Mouse (Mus musculus) cerebellum, postnatal 25 days (tissue): ENCODE data around the gene Wrap53.
A peak's percentile ranks its signal among the peaks of the same experiment; 100 is the strongest.
"Not testable (repeated sequence)": the region's sequence is repeated elsewhere in the genome, so short reads cannot be mapped to it uniquely, and the experiment has no call there.

Experiments
- DNase-seq, 2 experiments: peaks; one replicate each; pipeline ENCODE4 v3.0.0; 2021; ENCODE audit warnings: mixed read lengths in 2 of 2

Gene Wrap53

GRCm38 (mm10) chr11:69580091-69580514 lies at the start of gene Wrap53, which contains the start of gene Trp53:
Wrap53 (minus strand) TSS chr11:69580255.
Trp53 (plus strand) TSS chr11:69580359.
- peak; percentile 86 to 90 for DNase-seq

DNA sequence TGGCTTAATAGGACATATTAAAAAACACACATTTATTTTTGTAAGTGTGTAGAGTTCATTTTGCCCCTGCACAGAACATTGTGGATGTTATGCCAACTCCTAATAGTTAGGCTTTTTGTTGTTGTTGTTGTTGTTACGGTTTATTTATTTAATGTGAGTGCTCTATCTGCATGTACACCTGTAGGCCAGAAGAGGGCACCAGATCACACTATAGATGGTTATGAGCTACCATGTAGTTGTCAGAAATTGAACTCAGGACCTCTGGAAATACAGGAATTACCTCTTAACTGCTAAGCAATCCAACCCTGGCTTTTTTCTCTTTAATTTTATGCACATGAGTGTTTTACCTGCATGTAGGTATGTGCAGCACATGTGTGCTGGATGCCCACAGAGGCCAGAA lies 49.7 kb upstream of the Wrap53 start:
- DNase-seq: no peak

DNA sequence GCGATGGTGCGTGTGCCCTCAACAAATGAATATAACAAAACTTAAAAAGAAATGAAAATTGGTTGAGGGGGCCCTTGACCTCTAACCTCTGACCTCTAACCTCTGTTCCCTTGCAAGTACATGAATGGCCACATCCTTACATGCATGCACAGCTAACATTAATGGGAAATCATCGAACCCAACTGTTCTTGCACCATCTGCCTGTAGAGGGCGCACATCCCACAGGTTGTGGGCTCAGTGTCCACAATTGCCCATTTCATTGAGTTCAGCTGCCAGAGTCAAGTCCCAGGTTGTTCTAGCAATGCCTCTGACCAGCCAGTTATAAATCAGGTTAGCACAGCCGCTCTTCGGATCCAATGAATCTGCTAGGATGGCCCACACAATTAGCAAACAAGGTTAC lies 48.2 kb upstream of the Wrap53 start:
- DNase-seq: peak; percentile 89 to 93

DNA sequence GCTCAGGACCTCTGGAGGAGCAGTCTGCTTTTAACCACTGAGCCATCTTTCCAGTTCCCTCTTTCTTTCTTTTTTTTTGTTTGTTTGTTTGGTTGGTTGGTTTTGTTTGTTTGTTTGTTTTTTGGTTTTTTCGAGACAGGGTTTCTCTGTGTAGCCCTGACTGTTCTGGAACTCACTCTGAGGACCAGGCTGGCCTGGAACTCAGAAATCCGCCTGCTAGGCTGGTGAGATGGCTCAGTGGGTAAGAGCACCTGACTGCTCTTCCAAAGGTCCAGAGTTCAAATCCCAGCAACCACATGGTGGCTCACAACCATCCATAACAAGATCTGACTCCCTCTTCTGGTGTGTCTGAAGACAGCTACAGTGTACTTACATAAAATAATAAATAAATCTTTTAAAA lies 44.3 kb upstream of the Wrap53 start:
- DNase-seq: not testable (repeated sequence)

GRCm38 (mm10) chr11:69623006-69623405 lies 43.0 kb upstream of the Wrap53 start:
- no peak for DNase-seq

DNA sequence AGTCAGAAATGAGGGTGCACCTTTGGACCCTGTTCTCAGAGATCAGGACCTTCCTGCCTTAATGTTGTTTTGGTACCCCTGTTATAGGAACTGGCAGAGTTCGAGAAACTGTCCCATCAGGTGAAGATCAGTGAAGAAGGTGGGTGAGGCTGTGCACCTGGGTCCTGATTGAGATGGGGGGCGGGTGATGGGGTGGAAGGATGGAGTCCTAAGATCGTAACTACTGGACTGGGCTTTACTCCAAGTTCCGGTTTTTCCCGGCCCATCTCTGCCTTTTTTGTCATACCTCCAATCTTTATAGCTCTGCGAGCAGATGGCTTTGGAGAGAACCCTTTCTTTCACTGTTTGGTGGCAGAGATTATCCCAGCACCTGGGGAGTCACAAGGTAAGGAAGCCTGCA lies 42.4 kb upstream of the Wrap53 start:
- DNase-seq: peak; percentile 66 to 70

DNA sequence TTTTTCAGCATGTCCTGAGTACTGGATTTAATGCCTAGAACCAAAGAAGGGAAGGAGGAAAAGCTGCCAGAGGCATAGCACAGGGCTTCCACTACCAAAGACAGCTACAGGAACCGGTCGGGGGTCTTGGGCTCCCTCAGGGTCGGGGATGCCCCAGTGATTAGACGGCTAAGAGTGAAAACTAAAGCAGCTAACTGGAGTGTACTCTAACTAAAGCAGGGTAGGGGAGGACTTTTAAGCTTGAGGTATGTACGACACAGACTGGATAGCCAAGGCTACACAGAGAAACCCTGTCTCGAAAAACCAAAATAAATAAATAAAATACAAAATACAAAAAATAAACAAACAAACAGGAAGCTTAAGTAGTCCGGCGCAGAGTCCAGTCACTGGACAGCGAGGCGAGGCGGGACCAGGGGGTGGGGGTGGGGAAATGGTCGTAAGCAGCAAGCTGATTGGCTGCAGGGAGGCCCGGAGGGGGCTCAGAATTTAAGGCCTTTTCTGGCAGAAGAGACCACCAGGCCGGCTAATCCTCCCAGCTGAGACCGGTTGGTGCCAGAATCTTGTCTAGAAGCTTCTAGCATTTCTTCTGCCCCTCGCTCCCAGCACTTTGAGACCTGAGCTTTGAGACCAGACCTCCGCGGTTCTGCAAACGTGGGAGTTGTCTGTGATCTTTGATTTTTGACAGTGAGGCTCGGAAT lies 41.7 kb upstream of the Wrap53 start, which contains the start of gene Sat2:
TSS of gene Sat2 (plus strand) at position 454 of the 698 bp plus-strand sequence.
- DNase-seq: peak; percentile 77 to 78

- no peak for DNase-seq
These were observed 40.5 kb upstream of the Wrap53 start for GRCm38 (mm10) chr11:69620394-69621081.

GRCm38 (mm10) chr11:69617805-69618204 lies 37.8 kb upstream of the Wrap53 start, which contains the start of gene Shbg:
Shbg (minus strand) TSS chr11:69617905.
- no peak for DNase-seq

- no peak for DNase-seq
These were observed 36.7 kb upstream of the Wrap53 start for GRCm38 (mm10) chr11:69616781-69617180.

DNA sequence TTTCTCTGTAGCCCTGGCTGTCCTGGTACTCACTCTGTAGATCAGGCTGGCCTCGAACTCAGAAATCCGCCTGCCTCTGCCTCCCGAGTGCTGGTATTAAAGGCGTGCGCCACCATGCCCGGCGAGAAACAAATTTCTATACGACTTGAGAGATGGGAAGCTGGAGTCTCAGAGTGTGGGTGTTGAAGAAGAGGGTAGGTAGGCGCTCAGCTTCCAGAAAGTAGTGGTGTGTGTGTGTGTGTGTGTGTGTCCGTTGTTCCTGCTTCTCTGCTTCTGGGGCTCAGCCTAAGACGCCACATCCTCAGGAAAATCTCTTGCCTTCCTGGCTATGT lies 34.2 kb upstream of the Wrap53 start:
- not testable (repeated sequence) for DNase-seq

GRCm38 (mm10) chr11:69613553-69614256 lies 33.6 kb upstream of the Wrap53 start:
- DNase-seq: peak; percentile 87 to 92

GRCm38 (mm10) chr11:69610899-69611298 lies 30.8 kb upstream of the Wrap53 start:
- peak in 1 of 2 experiments; percentile 28 for DNase-seq

DNA sequence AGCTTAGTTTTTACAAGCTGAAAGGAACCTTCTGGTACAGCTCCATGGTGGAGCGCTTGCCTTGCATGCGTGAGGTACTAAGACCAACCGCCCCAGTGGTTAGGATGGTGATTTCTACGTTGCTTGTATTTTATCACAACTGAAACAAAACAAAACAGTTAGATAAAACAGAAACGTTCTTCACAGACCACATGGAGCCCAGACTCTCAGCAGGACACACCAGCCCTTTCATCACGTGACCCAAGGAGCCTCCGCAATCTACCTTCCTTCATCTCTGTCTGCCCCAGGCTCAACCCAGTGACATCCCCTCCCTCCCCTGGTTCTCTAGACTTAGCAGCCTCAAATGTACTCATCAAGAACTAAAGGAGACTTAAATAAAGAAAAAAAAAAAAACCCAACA lies 29.4 kb upstream of the Wrap53 start:
- DNase-seq: no peak

DNA sequence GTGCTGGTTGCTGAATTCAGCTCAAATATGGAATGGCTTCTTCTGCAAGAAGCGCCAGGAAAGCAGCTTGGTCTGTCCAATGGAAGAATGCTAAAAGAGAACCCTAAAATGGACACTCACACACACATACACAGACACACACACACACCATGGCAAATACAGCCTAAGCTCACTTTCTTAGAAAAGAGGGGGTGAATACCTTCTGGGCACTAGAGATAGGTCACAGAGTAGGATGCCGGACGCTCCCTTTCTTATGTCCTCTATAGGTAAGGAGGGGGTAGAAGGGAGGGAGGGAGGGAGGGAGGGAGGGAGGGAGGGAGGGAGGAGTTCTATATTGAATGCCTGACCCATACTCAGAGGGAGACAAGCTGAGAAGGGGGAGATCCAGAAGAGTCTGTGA lies 28.5 kb upstream of the Wrap53 start:
- no peak for DNase-seq

DNA sequence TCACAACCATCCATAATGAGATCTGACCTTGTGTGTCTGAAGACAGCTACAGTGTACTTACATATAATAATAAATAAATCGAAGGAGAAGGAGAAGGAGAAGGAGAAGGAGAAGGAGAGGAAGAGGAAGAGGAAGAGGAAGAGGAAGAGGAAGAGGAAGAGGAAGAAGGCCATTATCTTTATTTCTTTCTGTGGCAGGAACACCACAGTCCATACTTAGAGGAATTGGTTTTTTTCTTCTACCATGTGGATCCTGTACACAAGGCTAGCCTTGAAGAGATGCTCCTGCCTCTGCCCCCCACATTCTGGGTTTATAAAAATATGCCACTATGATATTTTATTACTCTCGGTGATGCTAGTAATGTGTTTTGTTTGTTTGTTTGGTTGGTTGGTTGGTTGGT lies 26.8 kb upstream of the Wrap53 start:
- DNase-seq: no peak

DNA sequence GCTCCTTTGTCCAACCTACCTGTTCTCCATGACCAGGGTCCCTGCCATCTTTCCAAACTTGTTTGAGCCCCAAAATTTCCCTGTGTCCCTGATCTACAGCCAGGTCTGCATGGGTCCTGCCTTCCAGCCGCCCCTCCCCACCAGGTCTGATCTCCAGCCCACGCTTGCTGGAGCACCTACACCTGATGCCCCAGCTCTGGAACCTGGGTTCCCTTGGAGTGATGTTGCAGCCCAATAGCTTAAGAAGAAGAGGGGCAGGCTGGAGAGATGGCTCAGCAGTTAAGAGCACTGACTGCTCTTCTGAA lies 26.4 kb upstream of the Wrap53 start:
- DNase-seq: peak in 1 of 2 experiments; percentile 47

- peak; percentile 94 to 95 for DNase-seq
These were observed 25.9 kb upstream of the Wrap53 start, which contains the start of gene Atp1b2 for GRCm38 (mm10) chr11:69605726-69606490. Atp1b2 (minus strand) TSS chr11:69605942.

DNA sequence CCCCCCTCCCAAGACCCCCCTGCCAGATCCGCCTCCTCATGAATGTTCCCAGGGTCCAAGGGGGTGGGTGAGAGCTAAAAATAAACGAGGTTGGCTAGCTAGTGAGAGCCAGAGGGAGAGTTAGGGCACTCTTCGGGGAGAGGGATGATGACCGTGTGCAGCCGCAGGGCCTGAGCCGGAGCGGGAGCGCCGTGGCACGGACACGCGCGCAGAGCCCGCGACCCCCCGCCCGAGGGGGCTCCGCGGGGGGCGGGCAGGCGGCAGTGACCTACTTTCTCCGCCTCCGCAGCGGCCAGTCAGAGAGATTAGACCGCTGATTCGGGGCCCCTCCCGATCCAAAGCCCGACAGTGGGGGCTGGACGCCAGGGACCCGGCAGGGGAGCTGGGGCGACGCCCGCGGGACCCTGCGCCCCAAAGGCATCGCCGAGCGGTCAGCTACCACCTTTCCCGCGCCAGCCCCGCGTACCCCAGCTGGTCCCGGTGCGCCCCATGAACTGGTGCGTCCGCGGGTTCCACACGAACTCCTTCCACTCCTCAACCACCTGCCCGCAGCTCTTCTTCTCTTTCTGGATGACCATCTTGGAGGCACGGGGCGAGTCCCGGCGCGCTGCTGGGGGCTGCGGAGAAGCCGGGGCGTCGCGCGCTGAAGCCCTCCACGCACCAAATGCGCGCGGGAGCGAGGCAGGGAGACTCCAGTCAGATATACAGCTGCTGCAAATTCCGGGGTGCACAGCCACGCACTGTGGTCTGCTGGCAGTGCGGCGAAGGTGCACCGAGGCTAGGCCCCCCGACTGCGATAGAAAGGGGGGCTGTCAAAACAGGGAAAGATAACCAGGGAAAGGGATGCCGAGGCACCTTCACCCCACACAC lies 25.0 kb upstream of the Wrap53 start:
- DNase-seq: peak; percentile 91 to 93

- peak in 1 of 2 experiments; percentile 55 for DNase-seq
These were observed 24.3 kb upstream of the Wrap53 start for GRCm38 (mm10) chr11:69604347-69604746.

DNA sequence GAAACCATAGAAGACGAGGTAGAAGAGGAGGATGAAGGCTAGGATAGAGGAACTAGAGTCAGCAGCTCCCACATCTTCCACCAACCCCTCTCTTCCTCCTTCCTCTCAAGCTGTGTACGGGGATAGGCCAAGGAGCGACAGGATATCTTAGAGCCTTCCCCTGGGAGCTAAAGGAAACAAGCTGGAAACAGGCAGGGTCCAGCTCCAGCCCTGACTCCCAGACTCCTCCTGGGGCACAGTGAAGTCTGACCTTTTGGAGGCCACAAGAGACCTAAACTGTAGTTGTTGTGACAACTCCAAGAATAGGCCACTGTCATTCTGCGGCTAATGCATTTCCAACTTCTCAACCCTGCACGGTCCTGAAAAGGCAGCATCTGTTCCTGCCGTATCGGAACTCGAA lies 23.5 kb upstream of the Wrap53 start:
- DNase-seq: no peak

DNA sequence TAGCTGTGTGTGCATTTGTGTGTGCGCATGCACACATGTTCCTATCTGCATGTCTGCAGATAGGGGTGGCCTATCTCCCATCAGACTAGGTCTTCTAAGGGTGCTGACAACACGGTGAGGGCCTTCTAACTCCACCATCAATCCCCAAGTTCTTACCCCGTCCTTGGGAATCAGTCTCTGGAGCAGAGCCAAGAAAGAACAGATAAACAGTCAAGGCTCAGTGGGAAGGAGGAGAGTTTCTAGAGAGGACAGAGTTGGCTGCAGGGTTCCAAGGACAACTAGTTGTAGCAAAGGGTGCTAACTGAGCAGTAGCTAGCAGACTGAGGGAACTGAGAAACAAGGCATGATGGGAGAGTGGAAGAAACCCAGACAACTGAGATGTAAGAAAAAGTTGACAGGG lies 21.7 kb upstream of the Wrap53 start:
- no peak for DNase-seq
